Mouse (Mus musculus) layer of hippocampus, adult 8-10 months (tissue): ENCODE measurements at regions not wholly inside any gene's neighbourhood (a gene's known extent, or its start where the extent isn't known, plus 50 kb on each side); places are given as distances from the start of the nearest gene placed in this dataset.

ENCODE experiments used
- DNase-seq, 2 experiments: peaks; one replicate each; pipeline ENCODE4 v3.0.0; 2022; ENCODE audit warnings: low spot score in 2 of 2

DNA sequence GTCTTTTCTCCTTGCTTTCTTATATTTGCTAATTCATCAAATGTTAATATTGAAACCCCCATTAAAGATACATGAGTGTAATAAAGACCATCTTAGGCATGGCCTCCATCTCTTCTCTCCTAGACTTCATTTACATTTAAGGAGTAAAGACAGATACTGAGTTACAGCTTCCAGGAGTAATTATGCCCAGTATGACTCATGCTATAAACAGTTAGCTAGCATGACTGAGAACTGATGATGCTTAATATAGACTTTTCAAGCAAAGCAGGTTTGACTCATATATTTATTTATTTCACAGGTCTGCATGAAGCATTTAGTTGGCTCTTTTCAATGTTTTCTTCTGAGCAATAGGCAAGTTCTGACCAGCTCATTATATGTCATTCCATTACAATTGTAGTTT, 453.7 kb upstream of the Cntn6 start:
- no peak for DNase-seq

DNA sequence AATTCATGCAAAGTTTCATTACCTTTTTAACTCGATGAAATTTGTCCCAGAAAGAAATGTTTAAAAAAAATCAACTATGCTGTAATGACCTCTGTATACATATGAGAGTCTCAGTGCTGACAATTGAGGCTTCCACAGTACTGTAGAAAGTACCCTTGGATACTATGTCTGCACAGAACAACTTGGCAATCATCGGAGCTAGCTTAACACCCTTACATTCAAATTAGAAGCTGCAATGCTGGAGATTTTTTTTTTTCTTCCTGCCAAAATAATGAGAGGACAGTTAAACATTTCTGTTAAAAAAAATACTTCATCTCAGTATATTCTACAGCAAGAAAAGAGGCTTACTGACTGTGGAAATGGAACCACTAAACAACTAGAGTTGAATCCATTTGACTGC, 452.1 kb upstream of the Cntn6 start:
- DNase-seq = no peak

GRCm38 (mm10) chr6:104055996-104056395, 436.6 kb upstream of the Cntn6 start:
- no peak for DNase-seq

DNA sequence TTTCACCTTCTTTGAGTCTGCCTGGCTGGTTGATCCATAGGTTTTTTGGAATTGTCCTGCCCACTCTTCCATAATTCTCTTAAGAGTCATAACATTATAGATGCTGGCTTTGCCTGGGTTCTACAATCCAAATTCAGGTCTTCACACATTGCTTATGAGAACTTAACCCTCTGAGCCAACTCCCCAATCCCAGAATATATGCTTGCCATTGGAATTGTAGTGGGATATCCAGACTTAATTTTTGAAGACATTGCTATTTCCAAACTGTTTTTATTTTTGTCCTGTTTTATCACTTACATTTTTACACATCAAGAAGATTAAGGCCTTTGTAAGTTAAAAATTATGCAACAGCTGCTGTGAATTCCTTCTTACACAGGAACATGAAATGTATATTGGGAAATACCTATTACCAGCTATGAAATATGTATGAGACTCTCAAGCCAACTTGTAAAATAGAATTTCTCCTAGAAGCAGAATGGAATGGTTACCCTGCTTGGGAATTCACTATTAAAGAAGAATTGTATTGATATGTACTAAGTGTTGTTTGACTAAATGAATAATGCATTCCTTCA, 430.8 kb upstream of the Cntn6 start:
- DNase-seq = no peak

GRCm38 (mm10) chr6:104080581-104080980, 412.0 kb upstream of the Cntn6 start:
- no peak for DNase-seq

GRCm38 (mm10) chr6:104082242-104082641, 410.3 kb upstream of the Cntn6 start:
- no peak for DNase-seq

DNA sequence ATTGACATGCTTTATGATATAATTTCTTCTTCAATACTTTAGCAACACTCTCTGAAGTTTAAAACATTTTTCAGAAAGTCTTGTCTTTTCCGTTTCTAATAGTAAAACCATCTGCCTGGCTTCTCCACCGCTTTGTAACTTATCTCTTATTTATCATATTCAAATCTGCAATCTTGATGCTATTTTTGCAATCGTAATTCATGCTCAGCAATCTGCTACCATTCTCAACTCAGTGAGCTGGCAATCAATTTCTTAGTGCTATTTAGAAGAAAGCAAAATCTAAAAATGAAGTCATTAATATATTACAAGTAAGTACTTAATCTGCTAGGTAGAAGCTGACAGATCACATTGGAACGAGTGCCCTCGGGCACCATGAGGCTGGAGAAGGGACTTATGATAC, 384.2 kb upstream of the Cntn6 start:
- DNase-seq = peak in 1 of 2 experiments; percentile 4
